Mouse (Mus musculus) kidney, postnatal 36 days (tissue): ENCODE measurements around the gene Spata25.
"Not testable (repeated sequence)": the region's sequence is repeated elsewhere in the genome, so short reads cannot be mapped to it uniquely, and the experiment has no call there.

Source experiments
- DNase-seq, 2 experiments: peaks; one replicate each; pipeline ENCODE4 v3.0.0; 2021 to 2022; ENCODE audit warnings: mixed read lengths in 2 of 2

Gene Spata25

DNA sequence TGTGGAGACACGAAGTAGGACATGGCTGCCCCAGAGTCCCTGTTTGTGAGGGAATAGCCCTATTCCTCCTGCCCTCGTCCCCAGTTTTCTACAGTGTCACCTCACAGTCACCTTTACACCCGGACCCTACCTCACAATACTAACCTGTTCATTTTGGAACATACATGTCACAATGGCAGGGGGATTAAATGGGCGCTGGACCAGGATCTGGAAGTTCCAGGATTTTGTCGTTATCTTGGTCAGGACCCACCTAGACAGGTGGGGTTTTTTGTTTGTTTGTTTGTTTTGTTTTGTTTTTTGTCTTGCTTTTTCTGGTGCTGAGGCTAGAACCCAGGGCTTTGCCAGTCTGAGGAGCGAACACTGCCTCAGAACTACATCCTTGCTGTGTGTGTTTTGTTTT is at the start of gene Spata25:
Gene Spata25, minus strand, starts transcription at position 101 of the 400 bp plus-strand sequence.
- DNase-seq = no peak

- not testable (repeated sequence) for DNase-seq
These were observed 49.3 kb upstream of the Spata25 start for GRCm38 (mm10) chr2:164877376-164878215.

DNA sequence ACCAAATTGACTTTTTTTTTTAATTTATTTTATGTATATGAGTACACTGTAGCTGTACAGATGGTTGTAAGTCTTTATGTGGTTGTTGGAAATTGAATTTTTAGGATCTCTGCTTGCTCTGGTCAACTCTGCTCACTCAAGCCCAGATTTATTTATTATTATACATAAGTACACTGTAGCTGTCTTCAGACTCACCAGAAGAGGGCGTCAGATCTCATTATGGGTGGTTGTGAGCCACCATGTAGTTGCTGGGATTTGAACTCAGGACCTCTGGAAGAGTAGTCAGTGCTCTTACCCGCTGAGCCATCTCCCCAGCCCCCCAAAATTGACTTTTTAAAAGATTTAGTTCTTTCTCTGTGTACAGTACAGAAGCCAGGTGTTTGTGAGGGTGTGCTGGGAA is 47.3 kb upstream of the Spata25 start:
- not testable (repeated sequence) for DNase-seq

- peak; percentile 51 to 69 for DNase-seq
These were observed 46.0 kb upstream of the Spata25 start for GRCm38 (mm10) chr2:164874239-164874769.

DNA sequence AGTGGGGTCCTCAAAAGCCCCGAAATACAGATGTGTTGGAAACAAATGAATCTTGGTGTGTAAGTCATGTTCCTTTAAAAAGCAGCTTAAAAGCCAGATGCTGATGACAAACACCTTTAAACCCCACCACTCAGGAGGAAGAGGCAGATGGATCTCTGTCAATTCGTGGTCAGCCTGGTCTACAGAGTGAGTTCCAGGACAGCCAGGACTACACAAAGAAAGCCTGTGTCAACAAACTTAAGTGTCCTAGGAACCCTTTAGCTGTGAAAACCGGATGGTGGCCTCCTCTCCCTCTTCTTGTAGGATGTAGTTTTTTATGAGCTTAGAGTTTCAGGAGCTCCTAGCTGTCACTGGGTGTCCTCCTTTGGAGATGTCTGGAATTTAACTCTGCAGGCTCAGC is 45.3 kb upstream of the Spata25 start:
- DNase-seq = no peak

- DNase-seq = no peak
These were observed 43.4 kb upstream of the Spata25 start for GRCm38 (mm10) chr2:164871602-164872303.

GRCm38 (mm10) chr2:164868491-164868890 is 40.2 kb upstream of the Spata25 start:
- DNase-seq = no peak

- peak in 1 of 2 experiments; percentile 56 for DNase-seq
These were observed 39.2 kb upstream of the Spata25 start for GRCm38 (mm10) chr2:164867566-164867965.

DNA sequence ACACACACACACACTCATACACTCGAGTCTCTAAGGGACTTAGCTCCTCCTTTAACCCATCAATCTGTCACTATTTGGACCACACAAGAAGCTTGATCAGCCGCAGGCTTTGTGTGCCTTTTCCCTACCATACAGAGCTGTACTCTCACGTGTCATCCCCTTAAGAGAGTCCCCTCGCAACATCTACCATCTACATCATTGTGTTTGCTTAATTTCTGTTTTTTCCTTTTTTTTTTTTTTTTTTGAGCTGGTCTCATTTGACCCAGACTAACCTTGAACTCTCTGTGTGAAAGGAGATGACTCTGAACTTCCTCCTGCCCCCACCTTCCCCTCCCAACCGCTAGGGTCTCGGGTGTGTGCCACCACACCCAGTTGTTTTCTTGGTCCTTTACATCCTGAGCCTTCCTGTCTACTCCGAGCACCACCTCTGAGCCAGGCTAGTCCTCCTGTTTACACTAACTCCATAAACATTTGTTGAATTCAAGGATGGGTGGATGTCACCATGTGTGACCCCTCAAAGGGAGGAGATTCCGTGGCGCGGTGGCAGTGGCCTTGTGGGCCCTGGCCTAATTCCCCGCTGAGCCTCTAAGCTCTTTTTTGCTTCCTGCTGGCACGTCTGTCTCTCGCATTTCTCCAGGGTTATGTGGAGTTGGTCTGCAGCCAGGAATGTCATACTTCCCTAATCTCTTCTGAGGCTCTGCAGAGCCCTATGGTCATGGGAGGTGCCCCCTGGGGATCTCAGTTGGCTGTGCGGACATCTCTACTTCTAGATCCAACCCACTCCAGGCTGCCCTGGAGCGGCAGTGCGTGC is 38.6 kb upstream of the Spata25 start:
- DNase-seq = peak; percentile 70 to 72

DNA sequence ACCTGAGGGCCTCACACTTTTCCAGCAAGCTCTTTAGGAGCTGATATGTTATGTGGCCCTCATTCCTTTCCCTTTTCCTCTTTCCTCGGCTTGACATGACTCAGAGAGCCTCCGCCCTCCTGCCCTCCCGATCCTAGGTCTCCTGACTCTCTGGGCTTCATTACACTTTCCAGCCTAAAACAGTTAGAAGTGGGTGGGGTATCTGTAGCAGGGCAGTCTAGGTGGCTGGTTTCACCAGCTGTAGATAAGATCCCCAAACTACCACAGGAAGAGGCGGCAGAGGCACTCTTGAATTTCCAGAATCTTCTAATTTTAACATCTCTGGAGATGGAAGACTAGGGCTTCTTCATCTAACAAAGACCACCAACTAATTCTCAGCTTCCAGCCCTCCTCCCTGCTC is 36.3 kb upstream of the Spata25 start:
- DNase-seq = no peak

DNA sequence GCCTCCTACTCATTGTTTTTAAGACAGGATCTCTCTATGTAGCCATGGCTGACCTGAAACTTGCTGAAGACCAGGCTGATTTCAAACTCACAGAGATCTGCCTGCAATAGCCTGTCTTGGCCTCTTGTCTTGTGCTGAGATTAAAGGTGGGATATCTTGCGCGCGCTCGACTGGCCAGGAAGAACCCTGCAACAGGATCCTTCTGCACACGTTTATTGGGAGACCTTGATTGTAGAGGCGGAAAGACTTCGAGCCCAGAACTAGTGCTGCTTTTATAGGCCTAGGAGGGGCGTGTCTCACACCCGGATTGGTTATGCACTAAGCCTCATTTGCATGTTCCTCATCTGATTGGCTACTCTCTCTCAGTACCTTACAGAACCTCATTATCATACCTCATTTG is 35.1 kb upstream of the Spata25 start:
- DNase-seq = not testable (repeated sequence)

DNA sequence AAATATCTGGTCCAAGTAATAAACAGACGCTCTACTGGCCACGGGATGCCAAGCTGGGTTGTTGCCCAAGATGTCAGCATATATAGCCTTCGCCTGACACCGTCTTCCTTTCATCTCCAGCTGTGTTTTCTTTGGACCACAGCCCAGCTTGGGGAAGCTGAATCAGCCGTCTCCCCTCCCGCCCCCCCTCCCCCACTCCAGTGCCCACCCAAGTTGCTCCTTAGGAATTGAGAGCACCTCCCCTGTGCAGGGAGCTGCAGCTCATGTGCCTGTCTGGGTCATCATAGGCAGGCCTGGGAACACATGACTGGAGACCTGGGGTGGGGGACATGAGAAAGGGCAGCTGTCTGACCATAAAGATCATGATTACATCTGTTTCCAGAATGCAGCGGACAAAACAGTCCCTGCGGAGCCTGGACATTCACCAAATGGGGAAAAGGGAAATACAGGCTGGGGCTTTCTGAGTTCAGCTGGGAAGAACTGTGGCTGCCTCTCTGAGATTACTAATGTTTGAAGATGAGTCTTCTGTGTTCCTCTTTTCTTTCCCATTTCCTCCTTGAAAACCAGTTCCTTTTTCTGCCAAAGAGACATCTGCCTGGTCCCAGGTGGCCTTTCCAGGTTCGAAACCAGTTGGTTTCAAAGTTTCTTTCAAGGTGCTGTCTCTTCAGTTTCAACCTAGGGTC is 34.0 kb upstream of the Spata25 start:
- peak; percentile 67 to 72 for DNase-seq

GRCm38 (mm10) chr2:164861094-164861493 is 32.8 kb upstream of the Spata25 start:
- DNase-seq = no peak

GRCm38 (mm10) chr2:164859640-164860432 is 31.5 kb upstream of the Spata25 start:
- DNase-seq = peak; percentile 70 to 71

DNA sequence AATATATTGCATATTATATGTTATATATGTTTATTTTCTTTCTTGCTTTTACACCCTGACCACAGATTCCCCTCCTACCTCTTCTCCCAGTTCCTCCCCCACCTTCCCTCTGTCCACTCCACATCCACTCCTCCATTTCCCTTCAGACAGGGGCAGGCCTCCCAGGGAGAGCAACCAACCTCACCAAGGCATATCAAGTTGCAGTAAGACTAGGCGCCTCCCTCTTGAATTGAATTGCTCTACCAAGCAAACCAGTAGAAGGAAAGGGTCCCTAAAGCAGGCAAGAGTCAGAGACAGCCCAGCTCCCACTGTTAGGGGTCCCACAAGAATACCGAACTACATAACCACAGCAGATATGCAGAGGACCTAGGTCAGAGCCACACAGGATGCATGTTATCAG is 30.8 kb upstream of the Spata25 start:
- DNase-seq = no peak

DNA sequence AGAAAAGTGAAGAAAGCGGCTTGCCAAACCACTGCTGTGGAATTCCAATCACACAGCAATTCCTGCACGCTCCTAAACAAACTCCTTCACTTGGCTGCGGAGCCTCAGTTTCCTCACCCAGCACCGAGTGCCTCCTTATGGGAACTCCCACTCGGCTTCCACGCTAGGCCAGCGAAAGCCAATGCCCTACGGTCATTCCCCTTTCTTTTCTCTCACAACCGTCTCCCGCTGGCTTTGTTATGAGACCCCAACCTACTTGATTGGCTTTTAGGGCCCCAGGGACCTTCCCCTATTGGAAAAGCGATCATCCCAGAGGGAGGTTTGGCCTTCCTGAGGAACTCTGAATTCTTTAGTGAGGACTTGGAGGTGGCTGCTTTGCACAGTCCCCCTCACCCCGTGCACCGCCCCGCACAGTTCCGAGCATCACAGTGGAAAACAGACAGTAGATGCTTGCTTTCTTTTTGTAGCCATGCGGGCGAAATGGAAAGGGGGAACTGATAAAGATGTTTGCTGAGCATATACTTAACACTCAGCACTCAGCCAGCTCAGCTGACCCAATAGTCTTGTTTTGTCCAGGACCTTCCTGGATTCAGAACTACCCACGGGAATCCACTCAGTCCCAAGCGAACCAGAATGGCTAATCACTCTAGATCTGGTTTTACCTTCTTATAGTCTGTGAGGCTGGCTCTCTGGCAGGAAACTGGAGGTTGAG is 29.7 kb upstream of the Spata25 start:
- no peak for DNase-seq

GRCm38 (mm10) chr2:164857101-164857821 is 28.9 kb upstream of the Spata25 start, which contains the start of gene Pltp:
TSS of gene Pltp (minus strand) at chr2:164857711.
- DNase-seq = peak; percentile 38 to 67

DNA sequence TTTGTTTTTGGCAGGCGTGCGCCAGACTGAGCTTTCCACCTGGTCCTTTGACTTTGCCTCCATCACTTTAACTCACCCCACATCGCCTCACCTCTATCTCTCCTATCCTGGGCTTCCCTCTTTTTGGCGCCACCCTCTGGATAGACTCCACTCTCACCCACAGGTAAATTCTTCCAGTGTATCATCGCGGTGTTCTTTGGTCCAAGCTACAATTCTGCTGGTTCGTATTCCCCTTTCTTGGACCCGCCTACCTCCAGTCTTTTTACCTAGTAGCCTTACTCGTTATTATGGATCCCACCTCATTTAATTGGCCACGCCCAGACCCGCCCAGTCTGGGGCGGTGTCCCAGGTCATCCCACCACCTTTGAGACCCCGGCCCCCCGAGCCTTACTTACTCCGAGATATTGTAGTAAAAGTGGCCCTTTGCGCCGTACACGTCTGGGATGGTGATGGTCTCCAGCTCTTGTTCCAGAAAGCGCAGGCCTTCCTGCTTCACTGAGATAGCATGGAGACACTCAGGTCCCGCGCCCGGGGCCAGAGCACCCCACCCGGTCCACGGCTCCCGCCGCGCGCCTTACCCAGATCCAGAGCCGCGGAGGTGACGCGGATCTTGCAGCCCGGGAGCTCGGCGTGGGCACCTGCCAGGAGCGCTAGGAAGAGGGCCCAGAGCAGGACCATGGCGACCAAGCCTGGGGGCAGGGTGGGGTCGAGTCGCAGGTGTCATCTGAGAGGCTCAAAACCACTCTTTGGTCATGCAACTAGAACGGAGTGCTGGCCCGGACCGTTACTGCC is 28.2 kb upstream of the Spata25 start:
- peak in 1 of 2 experiments; percentile 33 for DNase-seq

DNA sequence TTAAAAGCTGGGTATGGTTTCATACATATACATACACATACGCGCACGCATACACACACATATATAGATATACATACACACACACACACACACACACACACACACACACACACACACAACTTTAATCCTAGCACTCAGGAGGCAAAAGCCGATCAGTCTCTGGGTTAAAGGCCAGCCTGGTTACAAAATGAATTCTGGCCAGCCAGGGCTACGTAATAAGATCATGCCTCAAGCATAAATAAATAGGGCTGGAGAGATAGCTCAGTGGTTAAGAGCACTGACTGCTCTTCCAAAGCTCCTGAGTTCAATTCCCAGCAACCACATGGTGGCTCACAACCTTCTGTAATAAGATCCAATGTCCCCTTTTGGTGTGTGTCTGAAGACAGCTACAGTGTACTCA is 27.2 kb upstream of the Spata25 start:
- DNase-seq = not testable (repeated sequence)
